Mouse (Mus musculus) liver, embryonic 11.5 days (tissue): ENCODE measurements around the gene Agbl4. TPM values are rescaled to one million over a fixed set of nuclear protein-coding genes. Genes with fewer than 3 reads are reported as not detected.

Experiments
- ATAC-seq: fragments of 200-750 bp; cut with Nextera tagmentation; replicated peaks from 2 replicates; pipeline ENCODE4 v1.8.0; 2017; ENCODE audit warnings: moderate number of reproducible peaks, mild to moderate bottlenecking, moderate TSS enrichment, moderate library complexity; ENCODE audit not compliant: low FRiP score
- DNase-seq: peaks from one replicate; pipeline ENCODE4 v3.0.0-alpha.2; 2017; ENCODE audit warnings: low spot score
- H3K27ac ChIP-seq: fragments of 300-500 bp; sonication (generic); 2 replicates; pipeline ENCODE4 v1.5.1; 2014; ENCODE audit warnings: mild to moderate bottlenecking, low read depth, low read length, control low read depth
- H3K27me3 ChIP-seq: fragments of 300-500 bp; sonication (generic); replicated peaks from 2 replicates; pipeline ENCODE4 v1.6.1; 2014; ENCODE audit warnings: low read length, mixed read lengths; ENCODE audit not compliant: control insufficient read depth, insufficient read depth
- H3K36me3 ChIP-seq: fragments of 300-500 bp; sonication (generic); 2 replicates; pipeline ENCODE4 v1.6.1; 2014; ENCODE audit warnings: mild to moderate bottlenecking, low read length, moderate library complexity, mixed read lengths; ENCODE audit not compliant: control insufficient read depth, insufficient read depth
- H3K4me1 ChIP-seq: fragments of 300-500 bp; sonication (generic); replicated peaks from 2 replicates; pipeline ENCODE4 v1.6.1; 2014; ENCODE audit warnings: low read length, mixed read lengths; ENCODE audit not compliant: control insufficient read depth, insufficient read depth
- H3K4me2 ChIP-seq: fragments of 300-500 bp; sonication (generic); 2 replicates; pipeline ENCODE4 v1.6.1; 2014; ENCODE audit warnings: mild to moderate bottlenecking, control low read depth, moderate library complexity
- H3K4me3 ChIP-seq: fragments of 300-500 bp; sonication (generic); 2 replicates; pipeline ENCODE4 v1.5.1; 2014; ENCODE audit warnings: low read depth, low read length, control low read depth
- H3K9ac ChIP-seq: fragments of 300-500 bp; sonication (generic); 2 replicates; pipeline ENCODE4 v1.6.1; 2014; ENCODE audit warnings: low read depth, low read length, control low read depth
- H3K9me3 ChIP-seq: fragments of 300-500 bp; sonication (generic); 2 replicates; pipeline ENCODE4 v1.6.1; 2016; ENCODE audit warnings: low read length, inconsistent platforms, mixed read lengths; ENCODE audit not compliant: control insufficient read depth
- WGBS: fragments of 180-500 bp; shearing (Covaris S2); extraction: QIAGEN DNeasy Blood & Tissue Kit; methylation state at CpG from one replicate; pipeline ENCODE4 v1.1.7; 2014; 5-methylcytosine and 5-hydroxymethylcytosine counted together
- polyA plus RNA-seq: library from polyadenylated mRNA; unstranded; fragments of >200 nt; fragmentation: Nextera tagmentation; extraction: Ambion mirVana; gene quantifications from 2 replicates; pipeline ENCODE4 v1.2.1, GENCODE M21; 2014

Agbl4 gene
- polyA plus RNA-seq, 1 experiment from 2014 or later = not detected

- DNase-seq = no peak
- WGBS = 87% methylated on average over 10 of the region's 10 CpGs
- H3K9me3 ChIP-seq = no peaks in the 10 kb centered on the region
- H3K27me3 ChIP-seq = no peaks in the 10 kb centered on the region
- H3K27ac ChIP-seq = no peak overlapping the region
- no peak overlapping the region for H3K4me2 ChIP-seq
- no peak for ATAC-seq
- H3K4me3 ChIP-seq = no peak overlapping the region
- no peaks in the 10 kb centered on the region for H3K36me3 ChIP-seq
- H3K9ac ChIP-seq = no peak overlapping the region
- H3K4me1 ChIP-seq = peaks cover 8% of the 10 kb centered on the region
Measured at GRCm38 (mm10) chr4:111443906-111444615, 1046.6 kb downstream of the Agbl4 start.

- ATAC-seq (no peak), DNase-seq (no peak)
- no peak overlapping the region for H3K4me3 ChIP-seq
- H3K36me3 ChIP-seq = no peaks in the 10 kb centered on the region
- no peak overlapping the region for H3K4me2 ChIP-seq
- H3K4me1 ChIP-seq = peaks cover 8% of the 10 kb centered on the region
- H3K27ac ChIP-seq = no peak overlapping the region
- WGBS = 91% methylated on average over 1 of the region's 1 CpGs
- H3K9ac ChIP-seq = no peak overlapping the region
- H3K27me3 ChIP-seq = no peaks in the 10 kb centered on the region
- H3K9me3 ChIP-seq = no peaks in the 10 kb centered on the region
Measured at GRCm38 (mm10) chr4:111444616-111445160, 1047.2 kb downstream of the Agbl4 start.

- 77% methylated on average over 3 of the region's 3 CpGs for WGBS
- Histone ChIP-seq H3K4me1 (no peaks in the 10 kb centered on the region), H3K9ac (no peak overlapping the region), H3K4me3 (no peak overlapping the region), H3K4me2 (no peak overlapping the region), H3K27me3 (no peaks in the 10 kb centered on the region), H3K27ac (no peak overlapping the region), H3K9me3 (no peaks in the 10 kb centered on the region), H3K36me3 (no peaks in the 10 kb centered on the region)
- ATAC-seq (no peak), DNase-seq (no peak)
Measured at GRCm38 (mm10) chr4:111447918-111448317, 1050.5 kb downstream of the Agbl4 start.

- Histone ChIP-seq H3K4me3 (no peak overlapping the region), H3K27me3 (no peaks in the 10 kb centered on the region), H3K9ac (no peak overlapping the region), H3K4me2 (no peak overlapping the region), H3K9me3 (no peaks in the 10 kb centered on the region), H3K4me1 (no peaks in the 10 kb centered on the region), H3K27ac (no peak overlapping the region), H3K36me3 (no peaks in the 10 kb centered on the region)
- no peak for ATAC-seq
- WGBS = 93% methylated on average over 4 of the region's 4 CpGs
- no peak for DNase-seq
Measured at GRCm38 (mm10) chr4:111448586-111448985, 1051.1 kb downstream of the Agbl4 start.

DNA sequence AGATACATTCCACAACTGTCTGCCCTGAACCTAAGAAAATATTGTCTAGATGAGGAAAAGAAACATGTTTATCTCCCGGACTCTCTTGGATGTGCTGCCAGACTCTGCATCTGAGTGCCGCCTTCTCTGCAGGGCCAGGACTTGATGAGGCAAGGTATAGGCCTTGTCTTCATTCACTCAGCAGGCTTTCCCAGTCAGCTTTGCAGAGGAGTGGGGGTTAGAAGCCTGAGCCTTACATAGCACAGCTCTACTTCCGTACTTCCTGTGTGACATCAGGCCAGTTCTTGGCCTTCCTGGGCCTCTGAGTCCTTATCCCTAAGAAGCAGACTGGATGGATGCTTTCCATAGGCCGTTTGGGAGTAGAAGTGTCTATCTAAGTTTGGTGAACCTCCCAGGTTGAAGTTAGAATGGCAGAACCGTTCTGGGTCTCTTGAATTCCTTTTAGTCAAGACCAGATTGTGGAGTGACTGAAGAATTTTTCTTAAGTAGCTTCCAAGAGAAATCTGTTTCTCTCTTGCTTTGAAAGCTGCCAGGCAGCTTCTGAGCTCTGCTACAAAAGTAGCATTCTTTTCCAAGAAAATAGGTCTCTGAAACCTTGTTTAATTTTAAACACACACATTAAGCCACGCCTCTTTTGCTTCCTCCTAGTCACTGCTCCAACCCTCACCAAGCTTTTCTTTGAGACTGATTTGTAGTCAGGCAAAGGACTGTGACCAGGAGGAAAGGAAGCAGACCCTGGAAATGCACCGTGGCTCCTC, 1052.2 kb downstream of the Agbl4 start:
- H3K9ac ChIP-seq = no peak overlapping the region
- no peaks in the 10 kb centered on the region for H3K4me1 ChIP-seq
- whole genome bisulfite sequencing = 56% methylated on average over 7 of the region's 7 CpGs
- DNase-seq (no peak), ATAC-seq (no peak)
- no peaks in the 10 kb centered on the region for H3K36me3 ChIP-seq
- H3K27ac ChIP-seq = no peak overlapping the region
- H3K27me3 ChIP-seq = no peaks in the 10 kb centered on the region
- H3K9me3 ChIP-seq = no peaks in the 10 kb centered on the region
- H3K4me3 ChIP-seq = no peak overlapping the region
- H3K4me2 ChIP-seq = no peak overlapping the region

GRCm38 (mm10) chr4:111451283-111451918, 1053.9 kb downstream of the Agbl4 start:
- ATAC-seq = no peak
- H3K9me3 ChIP-seq = no peaks in the 10 kb centered on the region
- H3K9ac ChIP-seq = no peak overlapping the region
- no peak overlapping the region for H3K4me2 ChIP-seq
- WGBS = 65% methylated on average over 7 of the region's 7 CpGs
- H3K27ac ChIP-seq = no peak overlapping the region
- H3K4me3 ChIP-seq = no peak overlapping the region
- H3K36me3 ChIP-seq = 0 out of 2 replicates have a peak, but pooled peaks cover 2% of the 10 kb centered on the region
- H3K27me3 ChIP-seq = no peaks in the 10 kb centered on the region
- H3K4me1 ChIP-seq = no peaks in the 10 kb centered on the region
- no peak for DNase-seq

- 72% methylated on average over 5 of the region's 5 CpGs for WGBS
- DNase-seq (no peak), ATAC-seq (no peak)
- H3K9me3 ChIP-seq = no peaks in the 10 kb centered on the region
- no peak overlapping the region for H3K27ac ChIP-seq
- 0 out of 2 replicates have a peak, but pooled peaks cover 2% of the 10 kb centered on the region for H3K36me3 ChIP-seq
- H3K4me1 ChIP-seq = no peaks in the 10 kb centered on the region
- no peak overlapping the region for H3K4me2 ChIP-seq
- H3K4me3 ChIP-seq = no peak overlapping the region
- H3K9ac ChIP-seq = no peak overlapping the region
- H3K27me3 ChIP-seq = no peaks in the 10 kb centered on the region
Measured at GRCm38 (mm10) chr4:111452192-111452591, 1054.7 kb downstream of the Agbl4 start.

DNA sequence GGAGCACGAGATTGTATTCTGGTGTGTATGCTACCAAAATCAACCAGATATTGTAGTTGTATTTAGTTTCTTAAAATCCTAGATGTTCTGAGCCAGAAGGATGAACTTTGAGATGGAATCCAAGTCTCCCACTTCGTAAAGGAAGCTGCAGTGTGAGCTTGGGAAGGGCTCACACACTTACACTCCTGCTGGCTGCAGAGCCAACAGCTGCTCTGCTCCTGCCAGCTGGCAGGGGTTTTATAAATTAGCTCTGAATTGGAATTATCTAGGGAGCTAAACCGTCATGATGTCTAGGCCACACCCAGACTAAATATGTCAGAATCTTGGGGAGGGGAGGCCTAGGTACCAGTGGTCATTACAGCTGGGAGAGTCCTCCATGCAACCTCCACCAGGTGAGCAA, 1055.8 kb downstream of the Agbl4 start:
- H3K36me3 ChIP-seq = 0 out of 2 replicates have a peak, but pooled peaks cover 2% of the 10 kb centered on the region
- H3K9me3 ChIP-seq = no peaks in the 10 kb centered on the region
- no peak for DNase-seq
- H3K4me2 ChIP-seq = no peak overlapping the region
- H3K9ac ChIP-seq = no peak overlapping the region
- H3K27me3 ChIP-seq = no peaks in the 10 kb centered on the region
- no peak overlapping the region for H3K27ac ChIP-seq
- no peaks in the 10 kb centered on the region for H3K4me1 ChIP-seq
- no peak for ATAC-seq
- no peak overlapping the region for H3K4me3 ChIP-seq
- WGBS = 74% methylated on average over 3 of the region's 3 CpGs
